13 mouse cellular contexts compared by ENCODE assay signal in genomic region chr10:41997691-41998178, GRCm38 (mm10). TPM values are rescaled to one million over a fixed set of nuclear protein-coding genes. Genes with fewer than 3 reads are reported as not detected.
DNase-seq lines count a peak whose midpoint lies in the region; ATAC-seq and TF ChIP-seq lines count a peak whose summit lies in the region.
"Had no signal": no experiment of that assay in that cellular context is flagged by ENCODE, and none has a peak within 500 bp of the region (broad histone marks: within the 10 kb centered on the region; RNA-seq: fewer than 3 reads in every experiment).

No protein-coding gene starts in this region.

- H3K9ac ChIP-seq in heart, embryonic 13.5 days, result no peak overlapping the region
- H3K9ac ChIP-seq in forebrain, postnatal 0 days, result no peak overlapping the region
- H3K9ac ChIP-seq in hindbrain, embryonic 16.5 days (ENCODE audit: low read depth, low read length), result no peak overlapping the region
- H3K9ac ChIP-seq: intestine, embryonic 15.5 days had no signal

- no peaks in the 10 kb centered on the region for H3K9me3 ChIP-seq in heart, embryonic 13.5 days
- no peaks in the 10 kb centered on the region for H3K9me3 ChIP-seq in forebrain, postnatal 0 days (ENCODE audit: low read length)
- no peaks in the 10 kb centered on the region for H3K9me3 ChIP-seq in hindbrain, embryonic 16.5 days (ENCODE audit: control insufficient read depth, low read length)
- H3K9me3 ChIP-seq: intestine, embryonic 15.5 days; limb, embryonic 10.5 days had no signal

- DNase-seq in ovary, postnatal 36 days (ENCODE audit: low spot score), result peak; percentile 84
- no peak for DNase-seq in ovary, postnatal 10 days (ENCODE audit: low spot score)
- DNase-seq in kidney, postnatal 36 days, result peak; percentile 86 to 91
- no peak for DNase-seq in gastrocnemius, postnatal 10 days
- no peak for DNase-seq in cerebellum, adult 2 months
- DNase-seq in forebrain, postnatal 0 days, result no peak
- DNase-seq: cerebellum, postnatal 10 days; right cerebral cortex, postnatal 14 days had no signal

- H3K36me3 ChIP-seq in heart, embryonic 13.5 days, result no peaks in the 10 kb centered on the region
- H3K36me3 ChIP-seq in forebrain, postnatal 0 days (ENCODE audit: insufficient read depth), result peaks cover 13% of the 10 kb centered on the region
- no peaks in the 10 kb centered on the region for H3K36me3 ChIP-seq in hindbrain, embryonic 16.5 days (ENCODE audit: control insufficient read depth, insufficient read depth, low read length)
- H3K36me3 ChIP-seq: intestine, embryonic 15.5 days; limb, embryonic 10.5 days had no signal

- H3K27ac ChIP-seq in heart, embryonic 13.5 days (replicated peaks), result peak overlapping the region; percentile 20
- no peak overlapping the region for H3K27ac ChIP-seq in cerebellum, adult 2 months (ENCODE audit: insufficient read depth, low read length)
- H3K27ac ChIP-seq in forebrain, postnatal 0 days (ENCODE audit: low read depth, low read length), result no peak overlapping the region
- no peak overlapping the region for H3K27ac ChIP-seq in hindbrain, embryonic 16.5 days (ENCODE audit: low read depth, low read length)
- H3K27ac ChIP-seq: intestine, embryonic 15.5 days; limb, embryonic 10.5 days; macrophage had no signal

- no peak for TF ChIP-seq CTCF in cerebellum, adult 2 months (IDR thresholded peaks at IDR 0.05; ENCODE audit: borderline replicate concordance, insufficient read depth, low read depth, low read length)
- TF ChIP-seq CTCF in forebrain, postnatal 0 days (IDR thresholded peaks at IDR 0.05; ENCODE audit: low read depth), result no peak

- no peak overlapping the region for H3K4me3 ChIP-seq in heart, embryonic 13.5 days
- no peak overlapping the region for H3K4me3 ChIP-seq in cerebellum, adult 2 months (replicated peaks; ENCODE audit: insufficient read depth, low read depth, low read length)
- no peak overlapping the region for H3K4me3 ChIP-seq in forebrain, postnatal 0 days (ENCODE audit: low read depth, low read length)
- H3K4me3 ChIP-seq in hindbrain, embryonic 16.5 days (ENCODE audit: low read length), result no peak overlapping the region
- H3K4me3 ChIP-seq: intestine, embryonic 15.5 days; limb, embryonic 10.5 days had no signal

- H3K4me2 ChIP-seq in heart, embryonic 13.5 days, result no peak overlapping the region
- no peak overlapping the region for H3K4me2 ChIP-seq in forebrain, postnatal 0 days (ENCODE audit: low read depth)
- H3K4me2 ChIP-seq in hindbrain, embryonic 16.5 days (ENCODE audit: low read length), result no peak overlapping the region
- H3K4me2 ChIP-seq: intestine, embryonic 15.5 days had no signal

- TF ChIP-seq POLR2A in cerebellum, adult 2 months (IDR thresholded peaks at IDR 0.05; ENCODE audit: borderline replicate concordance, insufficient read depth, low read length), result no peak

- ATAC-seq in heart, embryonic 13.5 days (ENCODE audit: extremely low read depth, insufficient number of reproducible peaks, low FRiP score, low TSS enrichment), result no peak; the same call in 1 of the 2 replicates
- ATAC-seq in forebrain, postnatal 0 days, result no peak
- no peak for ATAC-seq in hindbrain, embryonic 16.5 days
- ATAC-seq: intestine, embryonic 15.5 days had no signal

- 21% methylated on average over 1 of the region's 1 CpGs for WGBS in heart, embryonic 13.5 days
- 42% methylated on average over 1 of the region's 1 CpGs for WGBS in cerebellum, adult 2 months
- 65% methylated on average over 1 of the region's 1 CpGs for WGBS in forebrain, postnatal 0 days
- 70% methylated on average over 1 of the region's 1 CpGs for WGBS in hindbrain, embryonic 16.5 days

- H3K4me1 ChIP-seq in heart, embryonic 13.5 days, result peaks cover 46% of the 10 kb centered on the region
- H3K4me1 ChIP-seq in cerebellum, adult 2 months (ENCODE audit: control insufficient read depth, insufficient read depth, low read length), result peaks cover 2% of the 10 kb centered on the region; the same call in 1 of the 2 replicates
- no peaks in the 10 kb centered on the region for H3K4me1 ChIP-seq in forebrain, postnatal 0 days (ENCODE audit: insufficient read depth)
- H3K4me1 ChIP-seq in hindbrain, embryonic 16.5 days (ENCODE audit: control insufficient read depth, insufficient read depth, low read depth, low read length), result no peaks in the 10 kb centered on the region
- H3K4me1 ChIP-seq: intestine, embryonic 15.5 days had no signal

- peaks cover under 1% of the 10 kb centered on the region; the same call in 1 of the 2 replicates for H3K27me3 ChIP-seq in heart, embryonic 13.5 days (replicated peaks)
- no peaks in the 10 kb centered on the region for H3K27me3 ChIP-seq in cerebellum, adult 2 months (ENCODE audit: control insufficient read depth, insufficient read depth, low read length)
- H3K27me3 ChIP-seq in forebrain, postnatal 0 days (ENCODE audit: insufficient read depth, low read length), result no peaks in the 10 kb centered on the region
- H3K27me3 ChIP-seq in hindbrain, embryonic 16.5 days (replicated peaks; ENCODE audit: control insufficient read depth, insufficient read depth, low read length), result no peaks in the 10 kb centered on the region
- H3K27me3 ChIP-seq: intestine, embryonic 15.5 days had no signal

RNA-seq across cellular contexts. Expression of gene Armc2, which starts 20.5 kb away (rescaled TPM):
- 0.94 and 1.2 TPM in 2 replicates for polyA plus RNA-seq in heart, embryonic 13.5 days (2015; fragmentation: Nextera tagmentation; extraction: Ambion mirVana)
- under 1 TPM; 0.38 to 0.52 TPM for total RNA-seq in gastrocnemius, postnatal 10 days (2021)
- polyA plus RNA-seq in cerebellum, adult 2 months (2012; rRNA removed), result 4.4 and 6.0 TPM in 2 replicates
- 9.8 and 11.4 TPM in 2 replicates for total RNA-seq in forebrain, postnatal 0 days (2014; rRNA removed)
- polyA plus RNA-seq in forebrain, postnatal 0 days (2015; fragmentation: Nextera tagmentation; extraction: Ambion mirVana), result 10.1 and 14.1 TPM in 2 replicates
- 12.7 TPM in 2 replicates for polyA plus RNA-seq in hindbrain, embryonic 16.5 days (2015; fragmentation: Nextera tagmentation; extraction: Ambion mirVana)

Comparison
In these comparisons a context has a peak if more than half of its experiments do, and no peak if none do; other contexts are left out.
1. DNase-seq: peak in ovary, postnatal 36 days (single experiment) and kidney, postnatal 36 days (2 of 2); none in ovary, postnatal 10 days (single experiment), gastrocnemius, postnatal 10 days (single experiment), cerebellum, adult 2 months (0 of 2) and forebrain, postnatal 0 days (single experiment).